Mouse (Mus musculus) cerebral cortex, adult 2 months (tissue): ENCODE results near the gene Ckap5.

ENCODE experiments used
- WGBS: fragments of 180-500 bp; shearing (Covaris S2); methylation state at CpG from one replicate; pipeline ENCODE4 v1.1.7; 2018; 5-methylcytosine and 5-hydroxymethylcytosine counted together

The Ckap5 gene

DNA sequence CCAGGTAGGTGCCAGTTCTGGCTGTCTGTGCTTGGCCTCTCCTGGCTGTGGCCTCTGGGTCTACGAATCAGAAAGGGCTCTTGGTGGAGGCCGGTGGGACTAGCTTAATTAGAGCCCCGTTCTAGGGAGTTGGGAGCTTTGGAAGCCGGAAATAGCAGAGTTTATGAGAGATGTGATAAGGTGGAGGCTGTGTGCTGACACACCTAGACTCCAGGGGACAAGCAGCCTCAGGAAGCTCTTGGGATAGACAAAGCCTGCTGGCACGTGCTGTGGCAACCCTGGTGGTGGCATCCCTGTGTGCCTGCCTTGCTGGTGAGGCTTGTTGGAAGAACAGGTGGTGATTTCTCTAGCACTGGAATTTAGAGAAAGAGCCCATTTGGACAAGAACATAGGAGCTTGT, 128.8 kb downstream of the Ckap5 start:
- 78% methylated on average over 5 of the region's 5 CpGs for WGBS

- 62% methylated on average over 6 of the region's 6 CpGs for WGBS
Measured at GRCm38 (mm10) chr2:91655827-91656226, 129.3 kb downstream of the Ckap5 start.

GRCm38 (mm10) chr2:91656774-91657173, 130.2 kb downstream of the Ckap5 start:
- WGBS = 79% methylated on average over 8 of the region's 8 CpGs

DNA sequence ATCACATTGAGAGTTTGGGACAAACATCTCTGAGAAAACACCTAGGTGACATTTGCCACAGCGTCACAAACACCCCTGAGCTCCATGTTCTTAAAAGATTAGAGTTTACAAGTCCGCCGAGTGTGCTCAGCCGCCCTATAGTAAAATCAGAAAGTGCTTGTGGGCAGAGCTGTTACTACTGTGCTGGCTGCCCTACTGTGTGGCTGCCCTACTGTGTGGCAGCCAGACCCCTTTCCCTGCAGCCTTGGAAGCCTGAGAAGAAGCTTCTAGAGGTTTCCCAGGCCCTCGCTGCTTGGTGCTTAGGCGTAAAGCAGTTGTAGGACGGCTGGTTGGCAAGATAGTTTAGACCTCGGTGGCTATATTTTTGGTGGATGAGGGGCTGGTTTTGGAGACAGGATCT, 133.1 kb downstream of the Ckap5 start:
- 97% methylated on average over 8 of the region's 8 CpGs for WGBS

DNA sequence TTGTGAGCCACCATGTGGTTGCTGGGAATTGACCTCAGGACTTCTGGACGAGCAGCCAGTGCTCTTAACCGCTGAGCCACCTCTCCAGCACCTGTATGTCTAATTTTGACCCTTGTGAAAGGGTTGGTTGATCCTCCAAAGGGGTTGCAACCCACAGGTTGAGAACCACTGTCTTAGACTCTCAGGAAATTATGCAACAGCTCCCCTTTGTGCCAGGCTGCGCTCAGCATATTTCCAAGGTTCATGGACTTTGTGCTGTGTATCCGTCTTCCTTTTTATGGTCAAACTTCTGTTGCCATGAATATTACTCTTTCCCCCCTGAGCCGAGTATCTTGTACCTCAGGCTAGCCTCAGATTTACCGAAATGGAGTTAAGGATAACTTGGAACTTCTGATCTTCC, 134.4 kb downstream of the Ckap5 start:
- WGBS = 94% methylated on average over 6 of the region's 6 CpGs

GRCm38 (mm10) chr2:91666386-91666910, 139.9 kb downstream of the Ckap5 start:
- WGBS = 88% methylated on average over 6 of the region's 6 CpGs

- WGBS = 56% methylated on average over 2 of the region's 2 CpGs
Measured at GRCm38 (mm10) chr2:91667747-91668146, 141.2 kb downstream of the Ckap5 start.

DNA sequence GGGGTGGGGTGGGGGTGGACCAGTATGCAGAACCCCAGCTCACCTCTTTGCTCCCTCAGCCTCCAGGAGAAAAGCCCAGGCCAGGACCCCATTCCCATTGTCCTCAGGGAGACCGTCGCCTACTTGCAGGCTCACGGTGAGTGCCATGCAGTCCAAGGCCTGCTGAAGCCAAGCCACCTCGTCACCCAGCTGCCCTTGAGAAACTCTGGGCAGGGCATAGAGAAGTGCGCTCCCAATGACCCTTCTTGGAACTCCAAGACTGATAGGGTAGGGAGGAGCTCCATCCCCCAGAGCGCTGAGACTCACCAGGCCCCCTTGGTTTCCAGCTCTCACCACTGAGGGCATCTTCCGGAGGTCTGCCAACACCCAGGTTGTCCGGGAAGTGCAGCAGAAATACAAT, 142.8 kb downstream of the Ckap5 start:
- 94% methylated on average over 8 of the region's 8 CpGs for WGBS

- 89% methylated on average over 6 of the region's 6 CpGs for WGBS
Measured at GRCm38 (mm10) chr2:91670038-91670437, 143.5 kb downstream of the Ckap5 start.
